ENCODE assay signal across 1 mouse cellular context in genomic region chrX:9447284-9447683, GRCm38 (mm10).
TF ChIP-seq lines count a peak whose summit lies in the region.

No protein-coding gene starts in this region.

TF ChIP-seq in CH12.LX, 34 proteins besides CTCF, POLR2A, EP300 and RAD21 (continued from another document):
- no peak for TF ChIP-seq GABPA (IDR thresholded peaks at IDR 0.05; ENCODE audit: insufficient replicate concordance, low read depth, low read length)
- peak; percentile 95 for TF ChIP-seq IRF4 (IDR thresholded peaks at IDR 0.05; ENCODE audit: low read depth, low read length)
- peak; percentile 97 for TF ChIP-seq MEF2A (IDR thresholded peaks at IDR 0.05; ENCODE audit: borderline replicate concordance, low read depth, low read length)
- TF ChIP-seq TBP (conservative IDR thresholded peaks at IDR 0.05; ENCODE audit: low read depth, low read length): no peak
- peak; percentile 79 for TF ChIP-seq JUN (IDR thresholded peaks at IDR 0.05; ENCODE audit: insufficient read depth, low read depth, low read length)
- TF ChIP-seq RCOR1 (conservative IDR thresholded peaks at IDR 0.05; ENCODE audit: low read depth, low read length): 0 out of 2 replicates have a peak, but pooled peaks have one; percentile 56
- no peak for TF ChIP-seq UBTF (IDR thresholded peaks at IDR 0.05; ENCODE audit: low read depth, low read length)
- TF ChIP-seq ZKSCAN1 (IDR thresholded peaks at IDR 0.05; ENCODE audit: borderline replicate concordance, low read depth, low read length): no peak
- no peak for TF ChIP-seq MAX (IDR thresholded peaks at IDR 0.05; ENCODE audit: low read length)
- no peak for TF ChIP-seq SMC3 (IDR thresholded peaks at IDR 0.05; ENCODE audit: low read depth, low read length)
- TF ChIP-seq USF2 (conservative IDR thresholded peaks at IDR 0.05; ENCODE audit: low read depth, low read length): no peak
- no peak for TF ChIP-seq E2F4 (IDR thresholded peaks at IDR 0.05; ENCODE audit: insufficient replicate concordance, low read depth, low read length)
- no peak for TF ChIP-seq ZC3H11A (IDR thresholded peaks at IDR 0.05; ENCODE audit: low read depth, low read length)
- TF ChIP-seq POLR2AphosphoS2 (IDR thresholded peaks at IDR 0.05; ENCODE audit: low read depth, low read length): no peak
- no peak for TF ChIP-seq ZMIZ1 (IDR thresholded peaks at IDR 0.05; ENCODE audit: low read depth, low read length)
- TF ChIP-seq MYC (IDR thresholded peaks at IDR 0.05; ENCODE audit: low read depth, low read length): peak; percentile 37; the same call in 1 of the 2 replicates
- peak; percentile 89 for TF ChIP-seq ZNF384 (IDR thresholded peaks at IDR 0.05; ENCODE audit: low read depth, low read length)
- TF ChIP-seq KAT2A (IDR thresholded peaks at IDR 0.05; ENCODE audit: insufficient replicate concordance, low read length): no peak
